Mouse (Mus musculus) lung, embryonic 15.5 days (tissue): ENCODE measurements around the gene Rnf181. TPM values are rescaled to one million over a fixed set of nuclear protein-coding genes. Genes with fewer than 3 reads are reported as not detected.

Experiments used
- ATAC-seq: fragments of 200-750 bp; cut with Nextera tagmentation; 2 replicates; pipeline ENCODE4 v1.8.0; 2017; ENCODE audit warnings: moderate number of reproducible peaks, borderline replicate concordance; ENCODE audit not compliant: low FRiP score, low TSS enrichment; ENCODE audit errors: extremely low read depth
- H3K27ac ChIP-seq: fragments of 300-500 bp; sonication (generic); 2 replicates; pipeline ENCODE4 v1.5.1; 2015; ENCODE audit warnings: moderate library complexity, mild to moderate bottlenecking, inconsistent platforms
- H3K27me3 ChIP-seq: fragments of 300-500 bp; sonication (generic); 2 replicates; pipeline ENCODE4 v1.6.1; 2015; ENCODE audit warnings: inconsistent platforms
- H3K36me3 ChIP-seq: fragments of 300-500 bp; sonication (generic); 2 replicates; pipeline ENCODE4 v1.6.1; 2015; ENCODE audit warnings: inconsistent platforms
- H3K4me1 ChIP-seq: fragments of 300-500 bp; sonication (generic); 2 replicates; pipeline ENCODE4 v1.6.1; 2015; ENCODE audit warnings: inconsistent platforms
- H3K4me2 ChIP-seq: fragments of 300-500 bp; sonication (generic); 2 replicates; pipeline ENCODE4 v1.6.1; 2015; ENCODE audit warnings: inconsistent platforms, mild to moderate bottlenecking, moderate library complexity
- H3K4me3 ChIP-seq: fragments of 300-500 bp; sonication (generic); 2 replicates; pipeline ENCODE4 v1.5.1; 2015; ENCODE audit warnings: mild to moderate bottlenecking, inconsistent platforms
- H3K9ac ChIP-seq: fragments of 300-500 bp; sonication (generic); 2 replicates; pipeline ENCODE4 v1.6.1; 2015; ENCODE audit warnings: inconsistent platforms
- H3K9me3 ChIP-seq: fragments of 300-500 bp; sonication (generic); 2 replicates; pipeline ENCODE4 v1.6.1; 2016; ENCODE audit warnings: inconsistent platforms
- WGBS: fragments of 180-500 bp; shearing (Covaris S2); methylation state at CpG from one replicate; pipeline ENCODE4 v1.1.7; 2015; 5-methylcytosine and 5-hydroxymethylcytosine counted together
- polyA plus RNA-seq: library from polyadenylated mRNA; unstranded; fragments of >200 nt; fragmentation: Nextera tagmentation; extraction: Ambion mirVana; gene quantifications from 2 replicates; pipeline ENCODE4 v1.2.1, GENCODE M21; 2015

The Rnf181 gene
- polyA plus RNA-seq, 1 experiment from 2014 or later, result 137 TPM

DNA sequence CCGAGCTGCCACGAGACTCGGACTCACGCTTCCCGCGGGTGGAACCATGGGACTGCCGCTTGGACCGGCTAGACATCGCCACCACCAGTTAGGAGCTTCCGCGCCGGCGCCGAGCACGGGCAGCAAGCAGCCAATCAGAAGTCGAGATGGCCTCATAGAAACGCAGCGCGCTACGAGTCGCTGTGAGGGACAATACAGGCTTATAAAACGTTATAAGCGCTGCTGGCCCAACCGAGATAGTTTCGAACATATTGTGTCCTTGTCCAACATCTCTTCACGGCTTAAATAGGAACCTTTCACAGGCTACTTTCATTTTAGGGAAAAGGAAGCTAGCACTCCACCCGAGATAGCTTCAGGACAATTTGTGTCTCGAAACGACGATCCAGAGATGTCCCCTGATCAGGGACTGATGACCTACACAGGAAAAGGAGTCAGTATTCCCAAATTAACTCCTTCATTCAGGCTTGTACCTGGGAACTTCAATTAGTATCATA is 21.6 kb downstream of the Rnf181 start, which contains the start of gene Usp39:
TSS of gene Usp39 (minus strand) at position 111 of the 494 bp plus-strand sequence.
- peak within 1 kb of the TSS; percentile 97 for H3K4me3 ChIP-seq
- H3K4me2 ChIP-seq, result peak within 1 kb of the TSS; percentile 83
- H3K4me1 ChIP-seq, result peaks cover 49% of the 10 kb centered on the region
- WGBS, result under 1% methylated on average over 30 of the region's 30 CpGs
- peaks cover 17% of the 10 kb centered on the region for H3K36me3 ChIP-seq
- peak within 1 kb of the TSS; percentile 76 for H3K27ac ChIP-seq
- H3K9ac ChIP-seq, result peak within 1 kb of the TSS; percentile 91
- H3K9me3 ChIP-seq, result no peaks in the 10 kb centered on the region
- peak; percentile 86 for ATAC-seq
- H3K27me3 ChIP-seq, result no peaks in the 10 kb centered on the region

DNA sequence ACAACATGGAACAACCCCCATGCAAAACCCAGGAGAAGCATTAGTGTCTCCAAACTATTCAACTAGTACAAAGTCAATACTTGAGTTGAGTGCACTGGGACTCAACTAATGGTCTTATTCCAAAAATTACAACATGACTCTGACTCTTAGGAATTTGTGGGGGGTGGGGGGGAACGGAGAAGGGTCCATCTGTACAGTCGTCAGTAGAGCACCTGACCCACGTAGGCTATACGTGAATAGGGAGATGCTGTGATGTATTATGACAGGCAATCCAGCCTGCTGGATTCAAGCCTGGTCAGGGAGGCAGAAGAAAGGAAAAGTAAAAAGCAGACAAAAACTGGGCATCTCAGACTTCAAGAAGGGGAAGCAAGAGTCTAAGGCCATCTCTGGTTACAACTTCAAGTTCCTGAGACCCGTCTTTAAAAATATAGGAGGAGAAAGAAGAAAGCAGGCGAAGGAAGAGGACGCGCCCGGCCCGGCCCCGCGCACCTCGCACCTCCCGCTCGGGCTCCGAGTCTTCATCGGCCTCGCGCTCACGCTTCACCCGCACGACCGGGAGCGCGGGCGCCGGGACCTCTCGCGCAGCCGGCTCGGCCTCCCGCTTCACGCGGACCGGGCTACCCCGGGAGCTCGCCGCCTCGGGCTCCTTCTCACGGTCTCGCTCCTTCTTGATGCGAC is 22.2 kb downstream of the Rnf181 start:
- Histone ChIP-seq H3K27ac (peak overlapping the region; percentile 76), H3K27me3 (no peaks in the 10 kb centered on the region), H3K36me3 (peaks cover 14% of the 10 kb centered on the region), H3K4me1 (peaks cover 48% of the 10 kb centered on the region), H3K9me3 (no peaks in the 10 kb centered on the region), H3K4me3 (peak overlapping the region; percentile 97), H3K4me2 (peak overlapping the region; percentile 83), H3K9ac (peak overlapping the region; percentile 91)
- under 1% methylated on average over 42 of the region's 42 CpGs for WGBS
- peak; percentile 34; the same call in 1 of the 2 replicates for ATAC-seq

DNA sequence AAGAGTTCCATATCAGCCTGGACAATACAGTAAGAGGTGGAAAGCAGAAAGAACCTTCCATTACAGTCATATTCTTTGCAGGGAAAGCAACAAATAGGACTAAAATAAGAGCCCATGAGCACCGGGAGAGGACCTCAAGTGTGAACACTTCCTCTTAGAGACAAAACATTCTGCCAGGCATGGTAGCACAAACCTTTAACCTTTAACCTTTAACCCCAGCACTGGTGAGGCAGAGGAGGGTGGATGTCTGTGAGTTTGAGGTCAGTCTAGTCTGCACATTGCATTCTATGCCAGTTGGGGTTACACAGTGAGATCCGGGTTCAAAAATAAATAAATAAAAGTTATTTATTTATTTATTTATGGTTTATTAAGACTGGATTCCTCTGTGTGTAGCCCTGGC is 26.3 kb downstream of the Rnf181 start:
- Histone ChIP-seq H3K27me3 (no peaks in the 10 kb centered on the region), H3K27ac (no peak overlapping the region), H3K4me3 (no peak overlapping the region), H3K36me3 (peaks cover 44% of the 10 kb centered on the region), H3K9ac (no peak overlapping the region), H3K9me3 (no peaks in the 10 kb centered on the region), H3K4me2 (no peak overlapping the region), H3K4me1 (peaks cover 17% of the 10 kb centered on the region)
- no peak for ATAC-seq
- 55% methylated on average over 2 of the region's 2 CpGs for WGBS

DNA sequence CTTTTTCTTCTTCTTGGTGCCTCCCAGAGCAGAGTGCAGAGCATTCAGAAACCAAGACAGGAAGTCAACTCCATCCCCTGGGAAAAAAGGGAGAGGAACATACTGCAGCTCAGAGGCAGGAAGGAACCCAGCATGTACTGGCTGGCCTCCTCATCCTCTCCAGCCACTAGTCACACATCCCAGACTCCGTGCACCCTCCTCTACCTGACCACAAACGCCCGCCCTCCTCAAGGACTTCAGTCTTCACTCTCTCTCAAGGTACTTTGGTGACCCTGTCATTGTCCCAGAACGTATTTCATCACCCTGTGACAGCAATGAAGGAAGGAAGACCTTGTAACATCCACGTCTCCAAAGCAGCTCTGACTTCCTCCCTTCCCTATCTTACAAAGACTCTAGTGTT is 33.6 kb downstream of the Rnf181 start:
- Histone ChIP-seq H3K9me3 (no peaks in the 10 kb centered on the region), H3K27ac (no peak overlapping the region), H3K36me3 (peaks cover 72% of the 10 kb centered on the region), H3K4me1 (no peaks in the 10 kb centered on the region), H3K27me3 (no peaks in the 10 kb centered on the region), H3K4me3 (no peak overlapping the region), H3K4me2 (no peak overlapping the region), H3K9ac (no peak overlapping the region)
- 69% methylated on average over 5 of the region's 5 CpGs for WGBS
- ATAC-seq, result no peak; the same call in 1 of the 2 replicates

DNA sequence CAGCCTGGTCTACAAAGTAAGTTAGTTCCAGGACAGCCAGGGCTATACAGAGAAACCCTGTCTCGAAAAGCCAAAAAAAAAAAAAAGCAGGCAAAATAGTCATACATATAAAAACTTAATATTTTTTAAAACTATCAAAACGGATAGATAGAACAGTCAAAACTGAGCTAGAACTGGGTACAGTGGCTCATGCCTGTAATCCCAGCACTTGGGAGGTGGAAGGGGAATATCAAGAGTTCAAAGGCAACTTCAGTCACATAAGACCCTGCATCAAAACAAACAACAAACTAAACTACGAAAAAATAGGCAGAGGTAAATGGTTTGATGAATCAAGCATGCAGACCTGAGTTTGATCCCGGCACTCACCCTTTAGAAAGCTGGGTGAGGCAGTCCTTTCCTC is 36.6 kb downstream of the Rnf181 start:
- Histone ChIP-seq H3K36me3 (peaks cover 69% of the 10 kb centered on the region), H3K4me3 (no peak overlapping the region), H3K27ac (no peak overlapping the region), H3K9me3 (no peaks in the 10 kb centered on the region), H3K4me1 (no peaks in the 10 kb centered on the region), H3K9ac (no peak overlapping the region), H3K27me3 (no peaks in the 10 kb centered on the region), H3K4me2 (no peak overlapping the region)
- 91% methylated on average over 4 of the region's 4 CpGs for WGBS
- ATAC-seq, result no peak

DNA sequence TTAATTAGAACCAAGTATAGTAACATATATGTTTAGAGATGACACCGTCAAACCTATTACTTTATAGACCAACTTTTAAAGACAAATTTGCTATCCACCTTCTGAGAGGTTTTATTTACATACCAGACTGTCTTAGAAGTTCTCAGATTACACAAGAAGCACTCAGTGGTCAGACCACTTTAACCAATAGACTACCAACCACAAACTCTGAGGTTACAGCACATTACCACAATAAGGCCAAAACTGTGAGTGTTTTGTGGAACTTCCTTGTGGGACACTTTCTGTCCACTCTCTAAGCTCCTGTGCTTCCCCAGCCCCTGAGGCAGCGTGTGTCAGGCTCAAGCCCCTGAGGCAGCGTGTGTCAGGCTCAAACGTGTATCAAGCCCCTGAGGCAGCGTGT is 37.7 kb downstream of the Rnf181 start:
- 83% methylated on average over 5 of the region's 5 CpGs for WGBS
- ATAC-seq, result no peak
- Histone ChIP-seq H3K4me2 (no peak overlapping the region), H3K27me3 (no peaks in the 10 kb centered on the region), H3K4me1 (no peaks in the 10 kb centered on the region), H3K4me3 (no peak overlapping the region), H3K9me3 (no peaks in the 10 kb centered on the region), H3K36me3 (peaks cover 69% of the 10 kb centered on the region), H3K9ac (no peak overlapping the region), H3K27ac (no peak overlapping the region)

DNA sequence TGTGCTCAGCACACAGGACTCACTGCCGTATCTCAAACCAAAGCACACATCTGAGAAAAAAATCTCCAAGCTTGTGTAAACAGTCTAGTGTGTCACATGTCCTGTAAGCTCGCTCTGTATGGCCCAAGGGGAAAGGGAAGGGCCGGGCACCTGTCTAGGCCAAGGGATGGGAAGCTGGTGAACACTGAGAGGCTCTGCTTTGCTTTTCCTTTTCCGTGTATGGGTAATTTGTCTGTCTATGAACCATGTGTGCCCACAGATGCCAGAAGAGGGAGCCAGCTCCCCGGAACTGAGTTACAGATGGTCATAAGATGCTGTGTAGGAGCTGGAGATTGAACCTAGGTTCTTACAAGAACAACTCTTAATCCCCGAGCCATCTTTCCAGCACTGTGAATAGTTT is 40.5 kb downstream of the Rnf181 start:
- WGBS, result 53% methylated on average over 6 of the region's 6 CpGs
- Histone ChIP-seq H3K27ac (no peak overlapping the region), H3K4me3 (no peak overlapping the region), H3K4me2 (no peak overlapping the region), H3K36me3 (peaks cover 83% of the 10 kb centered on the region), H3K4me1 (no peaks in the 10 kb centered on the region), H3K9ac (no peak overlapping the region), H3K9me3 (no peaks in the 10 kb centered on the region), H3K27me3 (no peaks in the 10 kb centered on the region)
- ATAC-seq, result no peak

DNA sequence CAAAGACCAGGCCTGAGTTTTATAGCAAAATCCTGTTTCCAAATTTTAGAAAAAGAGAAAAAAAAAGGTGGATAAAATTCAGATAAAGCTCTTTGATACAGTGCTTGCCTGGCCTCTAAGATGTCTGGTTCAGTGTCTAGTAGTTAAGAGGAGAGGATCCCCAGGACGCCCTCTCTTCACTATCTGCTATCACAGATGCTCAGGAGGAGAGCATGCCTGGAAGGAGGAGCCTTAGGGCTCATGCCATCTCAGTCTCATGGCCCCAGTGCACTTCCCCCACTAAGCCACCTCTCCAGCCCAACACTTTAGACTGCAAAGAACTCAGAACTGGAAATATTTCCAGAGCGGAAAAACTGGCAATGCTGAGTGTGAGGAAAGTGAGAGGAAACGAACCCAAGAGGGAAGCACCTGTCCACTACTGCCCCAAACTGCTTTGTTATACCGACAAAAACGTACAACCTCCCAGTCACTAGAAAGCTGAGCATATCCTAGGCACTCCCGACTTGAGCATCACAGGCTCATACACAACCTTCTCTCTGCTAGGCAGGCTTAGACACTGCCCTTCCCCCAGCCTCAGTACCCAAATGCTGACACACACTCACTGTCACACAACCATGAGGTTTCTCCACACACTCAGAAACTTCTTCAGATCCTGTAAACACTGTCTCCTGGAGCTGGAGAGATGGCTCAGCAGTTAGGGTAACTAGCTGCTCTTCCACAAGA is 42.8 kb downstream of the Rnf181 start:
- 86% methylated on average over 6 of the region's 6 CpGs for WGBS
- no peak overlapping the region for H3K9ac ChIP-seq
- no peak overlapping the region for H3K4me2 ChIP-seq
- peaks cover 94% of the 10 kb centered on the region for H3K36me3 ChIP-seq
- H3K9me3 ChIP-seq, result no peaks in the 10 kb centered on the region
- H3K27me3 ChIP-seq, result no peaks in the 10 kb centered on the region
- no peaks in the 10 kb centered on the region for H3K4me1 ChIP-seq
- no peak overlapping the region for H3K27ac ChIP-seq
- ATAC-seq, result no peak
- H3K4me3 ChIP-seq, result no peak overlapping the region

DNA sequence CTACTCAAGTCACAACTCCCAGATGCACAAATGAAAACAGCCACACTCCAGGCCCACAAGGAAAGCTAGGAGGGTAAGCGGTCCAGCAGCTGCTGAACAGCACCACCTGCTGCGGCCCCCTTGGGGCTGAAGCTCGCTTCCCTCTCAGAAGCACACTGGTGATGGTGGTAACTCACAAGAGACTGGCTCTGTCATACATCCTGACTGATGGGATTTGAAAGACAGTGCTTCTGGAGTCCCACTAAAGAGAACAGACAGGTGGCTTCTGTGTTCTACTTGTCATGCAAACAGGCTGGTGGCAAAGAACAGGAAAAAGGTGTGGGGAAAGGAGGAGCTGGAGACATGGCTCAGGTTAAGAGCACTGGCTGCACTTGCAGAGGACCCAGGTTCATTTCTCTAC is 43.8 kb downstream of the Rnf181 start:
- 94% methylated on average over 3 of the region's 3 CpGs for WGBS
- no peaks in the 10 kb centered on the region for H3K9me3 ChIP-seq
- no peak for ATAC-seq
- H3K27ac ChIP-seq, result no peak overlapping the region
- H3K36me3 ChIP-seq, result peaks cover 92% of the 10 kb centered on the region
- no peaks in the 10 kb centered on the region for H3K4me1 ChIP-seq
- H3K27me3 ChIP-seq, result no peaks in the 10 kb centered on the region
- H3K9ac ChIP-seq, result no peak overlapping the region
- H3K4me2 ChIP-seq, result no peak overlapping the region
- no peak overlapping the region for H3K4me3 ChIP-seq

DNA sequence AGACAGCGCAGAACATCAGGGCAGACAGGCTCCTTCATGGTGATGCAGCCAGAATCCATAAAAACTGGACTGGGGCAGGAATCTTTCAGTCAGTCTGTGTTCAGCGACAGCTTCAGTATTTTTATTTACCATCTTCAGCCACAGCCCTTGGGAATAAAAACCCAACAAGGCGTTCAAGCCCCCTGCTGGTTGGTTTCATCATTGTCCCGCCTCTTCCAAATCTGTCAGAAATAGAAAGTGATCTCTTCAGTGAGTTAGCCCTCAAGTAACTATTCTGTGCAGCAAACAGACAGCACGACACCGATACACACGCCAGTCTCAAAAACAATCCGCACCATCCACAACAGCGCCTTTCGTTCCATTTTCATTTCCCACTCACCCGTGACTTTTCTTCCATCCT is 47.7 kb downstream of the Rnf181 start:
- H3K27me3 ChIP-seq, result no peaks in the 10 kb centered on the region
- no peak overlapping the region for H3K27ac ChIP-seq
- H3K4me2 ChIP-seq, result no peak overlapping the region
- no peaks in the 10 kb centered on the region for H3K4me1 ChIP-seq
- H3K4me3 ChIP-seq, result no peak overlapping the region
- 75% methylated on average over 11 of the region's 11 CpGs for WGBS
- H3K36me3 ChIP-seq, result peaks cover 73% of the 10 kb centered on the region
- H3K9me3 ChIP-seq, result no peaks in the 10 kb centered on the region
- H3K9ac ChIP-seq, result no peak overlapping the region
- no peak for ATAC-seq

DNA sequence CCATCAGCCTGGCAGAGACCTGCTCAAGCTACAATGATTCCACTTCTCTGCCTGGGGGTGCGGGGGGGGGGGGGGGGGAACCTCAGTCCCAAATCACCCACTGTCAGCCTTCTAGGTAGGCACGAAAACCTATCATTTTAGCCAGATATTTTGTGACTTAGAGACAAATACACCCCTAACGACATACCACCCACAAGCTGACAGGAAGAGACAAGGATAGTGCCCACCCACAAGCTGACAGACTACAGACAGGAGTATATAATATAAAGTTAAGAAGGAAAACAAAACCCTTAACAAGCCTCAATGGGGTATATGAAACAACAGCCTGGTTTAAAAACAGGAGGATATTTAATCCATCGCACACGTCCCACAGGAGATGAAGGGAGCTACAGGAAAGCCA is 48.3 kb downstream of the Rnf181 start:
- H3K27ac ChIP-seq, result no peak overlapping the region
- no peak overlapping the region for H3K4me2 ChIP-seq
- no peaks in the 10 kb centered on the region for H3K27me3 ChIP-seq
- no peaks in the 10 kb centered on the region for H3K4me1 ChIP-seq
- peaks cover 69% of the 10 kb centered on the region for H3K36me3 ChIP-seq
- no peak for ATAC-seq
- 81% methylated on average over 5 of the region's 5 CpGs for WGBS
- no peak overlapping the region for H3K9ac ChIP-seq
- no peak overlapping the region for H3K4me3 ChIP-seq
- no peaks in the 10 kb centered on the region for H3K9me3 ChIP-seq

DNA sequence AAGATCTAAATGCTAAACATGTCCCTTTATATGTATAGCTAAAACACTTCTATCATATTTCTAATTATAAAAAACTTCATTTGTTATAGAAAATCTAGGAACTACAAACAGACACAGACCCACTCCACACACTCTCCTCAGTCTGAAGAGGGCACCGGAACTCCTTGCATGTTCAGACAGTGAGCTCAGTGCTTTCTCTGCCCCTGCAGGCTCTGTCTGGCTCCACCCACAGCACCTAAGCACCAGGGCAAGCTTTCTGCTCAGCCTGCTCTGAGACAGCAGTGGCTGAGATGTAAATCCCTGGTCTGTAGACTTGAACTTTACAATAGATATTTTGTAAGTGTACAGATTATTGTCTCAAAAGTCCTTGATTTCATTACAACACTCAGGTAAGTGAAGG is 50.7 kb downstream of the Rnf181 start:
- no peak for ATAC-seq
- Histone ChIP-seq H3K4me1 (no peaks in the 10 kb centered on the region), H3K9me3 (no peaks in the 10 kb centered on the region), H3K4me3 (no peak overlapping the region), H3K27me3 (no peaks in the 10 kb centered on the region), H3K4me2 (no peak overlapping the region), H3K27ac (no peak overlapping the region), H3K36me3 (peaks cover 48% of the 10 kb centered on the region), H3K9ac (no peak overlapping the region)
- 52% methylated on average over 1 of the region's 1 CpGs for WGBS
